Mouse (Mus musculus) limb, embryonic 13.5 days (tissue): ENCODE measurements around the gene Hacd1. TPM values are rescaled to one million over a fixed set of nuclear protein-coding genes. Genes with fewer than 3 reads are reported as not detected.

Experiments
- ATAC-seq: fragments of 200-750 bp; cut with Nextera tagmentation; 2 replicates; pipeline ENCODE4 v1.8.0; 2017; ENCODE audit warnings: low read depth, moderate number of reproducible peaks, moderate TSS enrichment; ENCODE audit not compliant: low FRiP score
- H3K27ac ChIP-seq: fragments of 300-500 bp; sonication (generic); 2 replicates; pipeline ENCODE4 v1.5.1; 2015; ENCODE audit warnings: inconsistent platforms, mild to moderate bottlenecking, moderate library complexity
- H3K27me3 ChIP-seq: fragments of 300-500 bp; sonication (generic); 2 replicates; pipeline ENCODE4 v1.6.1; 2015; ENCODE audit warnings: mild to moderate bottlenecking, inconsistent platforms
- H3K36me3 ChIP-seq: fragments of 300-500 bp; sonication (generic); 2 replicates; pipeline ENCODE4 v1.6.1; 2015; ENCODE audit warnings: inconsistent platforms, mild to moderate bottlenecking, moderate library complexity
- H3K4me1 ChIP-seq: fragments of 300-500 bp; sonication (generic); 2 replicates; pipeline ENCODE4 v1.6.1; 2015; ENCODE audit warnings: inconsistent platforms
- H3K4me2 ChIP-seq: fragments of 300-500 bp; sonication (generic); replicated peaks from 2 replicates; pipeline ENCODE4 v1.6.1; 2015; ENCODE audit warnings: inconsistent platforms, mild to moderate bottlenecking, moderate library complexity
- H3K4me3 ChIP-seq: fragments of 300-500 bp; sonication (generic); 2 replicates; pipeline ENCODE4 v1.5.1; 2015; ENCODE audit warnings: moderate library complexity, mild to moderate bottlenecking, inconsistent platforms
- H3K9ac ChIP-seq: fragments of 300-500 bp; sonication (generic); 2 replicates; pipeline ENCODE4 v1.6.1; 2015; ENCODE audit warnings: mild to moderate bottlenecking, inconsistent platforms
- H3K9me3 ChIP-seq: fragments of 300-500 bp; sonication (generic); 2 replicates; pipeline ENCODE4 v1.6.1; 2016; ENCODE audit warnings: inconsistent platforms
- WGBS: fragments of 180-500 bp; shearing (Covaris S2); methylation state at CpG from one replicate; pipeline ENCODE4 v1.1.7; 2015; 5-methylcytosine and 5-hydroxymethylcytosine counted together
- polyA plus RNA-seq: library from polyadenylated mRNA; unstranded; fragments of >200 nt; fragmentation: Nextera tagmentation; extraction: Ambion mirVana; gene quantifications from 2 replicates; pipeline ENCODE4 v1.2.1, GENCODE M21; 2015

The Hacd1 gene
- polyA plus RNA-seq, 1 experiment from 2014 or later: 64.9 TPM

DNA sequence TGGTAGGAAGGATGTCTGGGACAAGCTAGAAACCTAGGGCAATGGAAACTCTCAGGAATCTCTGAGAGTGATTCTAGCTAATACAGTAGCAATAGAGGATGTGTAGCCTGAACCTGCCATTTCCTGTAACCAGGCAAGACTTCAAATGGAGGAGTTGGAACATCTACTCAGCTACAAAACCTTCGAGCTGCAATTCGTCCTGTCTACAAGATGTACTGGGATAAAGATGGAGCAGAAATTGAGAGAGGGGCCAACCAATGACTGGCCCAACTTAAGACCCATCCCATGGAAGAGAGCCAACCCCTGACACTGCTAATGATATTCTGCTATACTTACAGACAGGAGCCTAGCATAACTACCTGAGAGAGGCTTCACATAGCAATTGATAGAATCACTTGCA lies 255.3 kb downstream of the Hacd1 start:
- 87% methylated on average over 2 of the region's 2 CpGs for WGBS
- H3K4me3 ChIP-seq: no peak overlapping the region
- H3K36me3 ChIP-seq: no peaks in the 10 kb centered on the region
- H3K9ac ChIP-seq: no peak overlapping the region
- 0 out of 2 replicates have a peak, but pooled peaks cover under 1% of the 10 kb centered on the region for H3K27me3 ChIP-seq
- no peak overlapping the region for H3K4me2 ChIP-seq
- ATAC-seq: no peak
- no peak overlapping the region for H3K27ac ChIP-seq
- no peaks in the 10 kb centered on the region for H3K9me3 ChIP-seq
- no peaks in the 10 kb centered on the region for H3K4me1 ChIP-seq

Other genes with a start within 250 kb of the Hacd1 start
- gene Stam, start 18.0 kb upstream of the Hacd1 start, polyA plus RNA-seq: 77.7 and 82.2 TPM in 2 replicates
- 0.05 and 0.08 TPM in 2 replicates for gene Tmem236, start 118.4 kb upstream of the Hacd1 start, polyA plus RNA-seq
- gene Mrc1, start 173.3 kb upstream of the Hacd1 start, polyA plus RNA-seq: 5.4 and 5.7 TPM in 2 replicates